Mouse (Mus musculus): ENCODE data around the gene Bahcc1. TPM values are rescaled to one million over a fixed set of nuclear protein-coding genes. Genes with fewer than 3 reads are reported as not detected.

Gene Bahcc1
- total and polyA plus RNA-seq, 3 experiments = 0.04 TPM; not detected in 2

DNA sequence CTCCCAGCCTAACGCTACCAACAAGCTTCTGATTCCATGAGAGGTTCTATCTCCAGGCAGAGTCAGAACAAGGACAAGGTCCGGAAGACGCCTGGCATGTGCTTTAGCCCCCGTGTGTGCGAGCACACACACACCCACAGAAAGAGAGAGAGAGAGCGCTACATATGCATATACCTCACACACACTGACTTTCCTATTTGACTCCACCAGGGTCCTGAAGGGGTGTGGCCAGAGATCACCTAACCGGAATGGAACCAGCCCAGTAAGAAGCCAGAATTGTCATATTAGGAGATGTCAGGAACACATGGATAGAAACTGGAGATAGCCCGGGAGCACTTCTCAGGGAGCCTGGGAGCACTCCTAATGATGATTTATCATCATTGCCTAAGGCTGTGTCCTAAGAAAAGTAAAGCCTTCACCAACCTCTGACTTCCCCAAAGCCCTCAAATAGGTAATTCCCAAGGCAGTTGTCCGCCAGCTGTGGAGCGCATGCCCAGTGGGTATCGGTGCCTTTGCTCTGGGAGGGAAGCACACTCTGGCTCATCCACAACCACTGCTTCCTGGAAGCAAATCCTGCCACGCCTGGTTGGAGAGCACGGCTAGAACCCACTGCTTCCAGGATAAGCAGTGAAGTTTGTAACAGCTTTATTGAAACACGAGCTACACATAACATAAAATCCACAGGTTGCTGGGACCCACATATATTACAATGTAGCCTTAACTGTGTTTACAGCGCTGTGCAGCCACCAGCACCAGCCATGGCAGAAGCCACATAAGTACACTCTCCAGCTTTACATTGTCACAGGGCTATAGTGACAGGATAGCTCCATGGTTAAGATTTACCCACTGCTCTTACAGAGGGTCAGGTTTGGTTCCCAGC is 75.9 kb downstream of the Bahcc1 start:
- no peaks in the 10 kb centered on the region for H3K36me3 ChIP-seq (replicated peaks in 1 of 2; ENCODE audit: control insufficient read depth in 1 of 2, insufficient read depth in 1 of 2, low read length in 1 of 2)
- dilution Hi-C loops (cut with MboI; ENCODE audit: extremely low pct_ligation_motif_present, extremely low pct_unique_long_range_greater_than_20kb, low sequenced_read_pairs) = no loop called here
- no peak overlapping the region for H3K4me2 ChIP-seq (ENCODE audit: insufficient read depth, low read depth, poor library complexity, severe bottlenecking)
- no peak overlapping the region for H3K4me3 ChIP-seq (replicated peaks in 1 of 3; ENCODE audit: low read depth in 2 of 3, low read length in 2 of 3, poor library complexity in 1 of 3)
- no peak for TF ChIP-seq JUND (conservative IDR thresholded peaks at IDR 0.05; ENCODE audit: low read depth, low read length)
- TF ChIP-seq JUN (IDR thresholded peaks at IDR 0.05; ENCODE audit: insufficient read depth, low read depth, low read length) = no peak
- TF ChIP-seq USF2 (conservative IDR thresholded peaks at IDR 0.05; ENCODE audit: low read depth, low read length) = no peak
- TF ChIP-seq PAX5 (IDR thresholded peaks at IDR 0.05; ENCODE audit: low read length) = no peak
- no peak for DNase-seq (ENCODE audit: extremely low read depth)
- H3K27me3 ChIP-seq (replicated peaks) = peaks cover 92% of the 10 kb centered on the region
- H3K27ac ChIP-seq (ENCODE audit: insufficient read depth, low read depth) = no peak overlapping the region
- H3K79me2 ChIP-seq (replicated peaks; ENCODE audit: control insufficient read depth, extremely low read depth, insufficient read depth, poor library complexity, severe bottlenecking) = no peaks in the 10 kb centered on the region
- peaks cover 16 to 21% of the 10 kb centered on the region in 2 experiments for H3K4me1 ChIP-seq (ENCODE audit: control insufficient read depth in 1 of 2, insufficient read depth in 2 of 2)
- in situ Hi-C loops (cut with MboI; ENCODE audit: low pct_ligation_motif_present, low pct_unique_long_range_greater_than_20kb, low sequenced_read_pairs) = loop anchor here (5.0 kb wide), 1 partner anchor 296 kb away; no protein-coding TSS in a partner anchor
- H3K9me3 ChIP-seq (replicated peaks; ENCODE audit: low read length) = peaks cover 17% of the 10 kb centered on the region
- H3K9ac ChIP-seq (ENCODE audit: insufficient read depth, low read depth) = no peak overlapping the region

DNA sequence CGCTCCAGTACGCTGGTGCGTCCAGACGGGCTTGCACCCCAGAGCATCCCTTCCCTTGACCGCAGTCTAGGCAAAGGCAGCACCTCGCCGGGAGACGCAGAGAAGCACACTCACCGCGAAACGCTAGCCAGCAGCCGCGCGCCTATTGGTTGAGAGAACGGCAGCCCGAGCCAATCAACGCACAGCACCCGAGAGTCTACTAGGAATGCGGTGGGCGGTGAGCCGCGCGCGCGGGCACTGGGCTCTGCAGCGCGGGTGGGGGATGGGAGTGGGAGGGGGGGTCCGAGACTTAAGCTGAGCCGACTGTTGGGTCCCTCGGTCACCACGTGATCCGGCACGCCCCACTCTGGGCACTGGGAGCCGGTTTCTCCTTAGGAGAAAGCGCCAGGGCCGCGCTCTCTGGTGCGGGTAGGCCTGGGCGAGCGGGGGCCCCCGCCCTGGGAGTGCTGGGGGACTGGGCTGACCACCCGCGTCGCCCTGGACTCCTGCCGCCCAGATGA is 78.1 kb downstream of the Bahcc1 start:
- Histone ChIP-seq H3K27ac (ENCODE audit: insufficient read depth, low read depth) (no peak overlapping the region), H3K79me2 (replicated peaks; ENCODE audit: control insufficient read depth, extremely low read depth, insufficient read depth, poor library complexity, severe bottlenecking) (no peaks in the 10 kb centered on the region), H3K36me3 (replicated peaks in 1 of 2; ENCODE audit: control insufficient read depth in 1 of 2, insufficient read depth in 1 of 2, low read length in 1 of 2) (no peaks in the 10 kb centered on the region), H3K4me1 (ENCODE audit: control insufficient read depth in 1 of 2, insufficient read depth in 2 of 2) (peaks cover 10 to 14% of the 10 kb centered on the region in 2 experiments), H3K9ac (ENCODE audit: insufficient read depth, low read depth) (no peak overlapping the region), H3K4me3 (replicated peaks in 1 of 3; ENCODE audit: low read depth in 2 of 3, low read length in 2 of 3, poor library complexity in 1 of 3) (peak overlapping the region in 1 of 3 experiments; percentile 17), H3K4me2 (ENCODE audit: insufficient read depth, low read depth, poor library complexity, severe bottlenecking) (peak overlapping the region; percentile 4), H3K27me3 (replicated peaks) (peaks cover 91% of the 10 kb centered on the region), H3K9me3 (replicated peaks; ENCODE audit: low read length) (peaks cover 13% of the 10 kb centered on the region)
- dilution Hi-C loops (cut with MboI; ENCODE audit: extremely low pct_ligation_motif_present, extremely low pct_unique_long_range_greater_than_20kb, low sequenced_read_pairs) = no loop called here
- DNase-seq (ENCODE audit: extremely low read depth) = no peak
- TF ChIP-seq ELF1 (IDR thresholded peaks at IDR 0.05; ENCODE audit: low read depth, low read length) (0 out of 2 replicates have a peak, but pooled peaks have one; percentile 14), RCOR1 (conservative IDR thresholded peaks at IDR 0.05; ENCODE audit: low read depth, low read length) (no peak), SIN3A (IDR thresholded peaks at IDR 0.05; ENCODE audit: low read length) (no peak), MEF2A (IDR thresholded peaks at IDR 0.05; ENCODE audit: borderline replicate concordance, low read depth, low read length) (no peak), SMC3 (IDR thresholded peaks at IDR 0.05; ENCODE audit: low read depth, low read length) (no peak), JUND (conservative IDR thresholded peaks at IDR 0.05; ENCODE audit: low read depth, low read length) (no peak), E2F4 (IDR thresholded peaks at IDR 0.05; ENCODE audit: insufficient replicate concordance, low read depth, low read length) (no peak), MXI1 (IDR thresholded peaks at IDR 0.05; ENCODE audit: low read depth, low read length) (no peak), ZC3H11A (IDR thresholded peaks at IDR 0.05; ENCODE audit: low read depth, low read length) (no peak), BHLHE40 (IDR thresholded peaks at IDR 0.05; ENCODE audit: low read depth, low read length) (0 out of 2 replicates have a peak, but pooled peaks have one; percentile 11), ZNF384 (IDR thresholded peaks at IDR 0.05; ENCODE audit: low read depth, low read length) (no peak), TBP (conservative IDR thresholded peaks at IDR 0.05; ENCODE audit: low read depth, low read length) (no peak), USF1 (IDR thresholded peaks at IDR 0.05; ENCODE audit: low read depth, low read length) (no peak; the same call in 1 of the 2 replicates), GABPA (IDR thresholded peaks at IDR 0.05; ENCODE audit: insufficient replicate concordance, low read depth, low read length) (no peak), POLR2AphosphoS2 (IDR thresholded peaks at IDR 0.05; ENCODE audit: low read depth, low read length) (no peak), CTCF (conservative IDR thresholded peaks at IDR 0.05 in 1 of 2, IDR thresholded peaks at IDR 0.05 in 1 of 2; ENCODE audit: low read depth in 2 of 2, low read length in 2 of 2) (no peak), EP300 (IDR thresholded peaks at IDR 0.05; ENCODE audit: low read length) (no peak), POLR2A (IDR thresholded peaks at IDR 0.05; ENCODE audit: low read depth, low read length) (peak; percentile 25; the same call in 1 of the 2 replicates), NRF1 (IDR thresholded peaks at IDR 0.05; ENCODE audit: low read depth, low read length) (no peak), JUN (IDR thresholded peaks at IDR 0.05; ENCODE audit: insufficient read depth, low read depth, low read length) (no peak)
- in situ Hi-C loops (cut with MboI; ENCODE audit: low pct_ligation_motif_present, low pct_unique_long_range_greater_than_20kb, low sequenced_read_pairs) = no loop called here
